Mouse (Mus musculus) stomach, postnatal 0 days (tissue): ENCODE data around the gene Zfhx3. TPM values are rescaled to one million over a fixed set of nuclear protein-coding genes. Genes with fewer than 3 reads are reported as not detected.

ENCODE experiments used
- ATAC-seq: fragments of 200-750 bp; cut with Nextera tagmentation; 2 replicates; pipeline ENCODE4 v1.8.0; 2017; ENCODE audit not compliant: low FRiP score, low TSS enrichment
- DNase-seq: peaks from one replicate; pipeline ENCODE4 v3.0.0-alpha.2; 2016; ENCODE audit warnings: low spot score
- H3K27ac ChIP-seq: fragments of 300-500 bp; sonication (generic); replicated peaks from 2 replicates; pipeline ENCODE4 v1.5.1; 2014; ENCODE audit warnings: mild to moderate bottlenecking, control low read depth
- H3K27me3 ChIP-seq: fragments of 300-500 bp; sonication (generic); 2 replicates; pipeline ENCODE4 v1.6.1; 2014; ENCODE audit warnings: low read length; ENCODE audit not compliant: control insufficient read depth, insufficient read depth
- H3K36me3 ChIP-seq: fragments of 300-500 bp; sonication (generic); 2 replicates; pipeline ENCODE4 v1.6.1; 2014; ENCODE audit warnings: low read length, mixed read lengths; ENCODE audit not compliant: control insufficient read depth, insufficient read depth
- H3K4me1 ChIP-seq: fragments of 300-500 bp; sonication (generic); replicated peaks from 2 replicates; pipeline ENCODE4 v1.6.1; 2014; ENCODE audit warnings: antibody characterized with exemption; ENCODE audit not compliant: control insufficient read depth, insufficient read depth
- H3K4me2 ChIP-seq: fragments of 300-500 bp; sonication (generic); replicated peaks from 2 replicates; pipeline ENCODE4 v1.6.1; 2014; ENCODE audit warnings: low read depth, mild to moderate bottlenecking, control low read depth, moderate library complexity
- H3K4me3 ChIP-seq: fragments of 300-500 bp; sonication (generic); 2 replicates; pipeline ENCODE4 v1.5.1; 2014; ENCODE audit warnings: low read depth, low read length, control low read depth
- H3K9ac ChIP-seq: fragments of 300-500 bp; sonication (generic); 2 replicates; pipeline ENCODE4 v1.6.1; 2014; ENCODE audit warnings: mild to moderate bottlenecking, low read length, control low read depth, mixed read lengths
- H3K9me3 ChIP-seq: fragments of 300-500 bp; sonication (generic); 2 replicates; pipeline ENCODE4 v1.6.1; 2016; ENCODE audit warnings: low read length; ENCODE audit not compliant: control insufficient read depth
- CTCF ChIP-seq: IDR thresholded peaks from 2 replicates; pipeline ENCODE4 v1.5.1; 2016; ENCODE audit warnings: antibody characterized with exemption, low read depth, mild to moderate bottlenecking, moderate library complexity
- EP300 ChIP-seq: optimal IDR thresholded peaks from 2 replicates; pipeline ENCODE3; 2016; ENCODE audit warnings: antibody characterized with exemption
- WGBS: fragments of 180-500 bp; shearing (Covaris S2); extraction: QIAGEN DNeasy Blood & Tissue Kit; methylation state at CpG from one replicate; pipeline ENCODE4 v1.1.7; 2014; 5-methylcytosine and 5-hydroxymethylcytosine counted together
- polyA plus RNA-seq: library from polyadenylated mRNA; unstranded; fragments of >200 nt; fragmentation: Nextera tagmentation; extraction: Ambion mirVana; gene quantifications from 2 replicates; pipeline ENCODE4 v1.2.1, GENCODE M21; 2015

The Zfhx3 gene
- polyA plus RNA-seq, 1 experiment from 2014 or later, result 4.6 TPM

GRCm38 (mm10) chr8:108712607-108713006 is 770.2 kb downstream of the Zfhx3 start:
- no peak for DNase-seq
- Histone ChIP-seq H3K9me3 (no peaks in the 10 kb centered on the region), H3K27me3 (no peaks in the 10 kb centered on the region), H3K36me3 (no peaks in the 10 kb centered on the region), H3K4me3 (no peak overlapping the region), H3K4me2 (peak overlapping the region; percentile 49), H3K9ac (peak overlapping the region; percentile 50; the same call in 1 of the 2 replicates), H3K27ac (peak overlapping the region; percentile 84), H3K4me1 (peaks cover 17% of the 10 kb centered on the region)
- no peak for TF ChIP-seq EP300
- TF ChIP-seq CTCF, result no peak
- WGBS, result 43% methylated on average over 4 of the region's 4 CpGs
- no peak for ATAC-seq

GRCm38 (mm10) chr8:108713346-108714142 is 771.1 kb downstream of the Zfhx3 start:
- peaks cover 21% of the 10 kb centered on the region for H3K4me1 ChIP-seq
- 34% methylated on average over 19 of the region's 19 CpGs for WGBS
- peak overlapping the region; percentile 90; the same call in 1 of the 2 replicates for H3K9ac ChIP-seq

GRCm38 (mm10) chr8:108714143-108714635 is 771.7 kb downstream of the Zfhx3 start:
- peak overlapping the region; percentile 90 for H3K9ac ChIP-seq
- no peak for DNase-seq
- 1% methylated on average over 21 of the region's 21 CpGs for WGBS
- H3K9me3 ChIP-seq, result no peaks in the 10 kb centered on the region
- peak overlapping the region; percentile 81 for H3K4me3 ChIP-seq
- H3K4me2 ChIP-seq, result peak overlapping the region; percentile 98
- peak; percentile 27 for ATAC-seq
- TF ChIP-seq CTCF (no peak), EP300 (no peak)
- H3K27ac ChIP-seq, result peak overlapping the region; percentile 96
- peaks cover 17% of the 10 kb centered on the region for H3K4me1 ChIP-seq
- H3K36me3 ChIP-seq, result no peaks in the 10 kb centered on the region
- no peaks in the 10 kb centered on the region for H3K27me3 ChIP-seq

More at GRCm38 (mm10) chr8:108713346-108714142, 771.1 kb downstream of the Zfhx3 start:
- Histone ChIP-seq H3K27me3 (no peaks in the 10 kb centered on the region), H3K9me3 (no peaks in the 10 kb centered on the region), H3K4me3 (peak overlapping the region; percentile 81), H3K27ac (peak overlapping the region; percentile 78), H3K36me3 (no peaks in the 10 kb centered on the region), H3K4me2 (peak overlapping the region; percentile 98)
- DNase-seq (no peak), ATAC-seq (no peak)
- TF ChIP-seq CTCF, result no peak
- TF ChIP-seq EP300, result no peak

GRCm38 (mm10) chr8:108714636-108715415 is 772.4 kb downstream of the Zfhx3 start:
- WGBS, result under 1% methylated on average over 41 of the region's 84 CpGs
- Histone ChIP-seq H3K9me3 (no peaks in the 10 kb centered on the region), H3K4me1 (peaks cover 15% of the 10 kb centered on the region), H3K4me3 (peak overlapping the region; percentile 81), H3K9ac (peak overlapping the region; percentile 90), H3K27me3 (no peaks in the 10 kb centered on the region), H3K4me2 (peak overlapping the region; percentile 98), H3K27ac (peak overlapping the region; percentile 96), H3K36me3 (no peaks in the 10 kb centered on the region)
- TF ChIP-seq EP300 (no peak), CTCF (peak; percentile 48)
- ATAC-seq (peak; percentile 84), DNase-seq (peak; percentile 84)

- TF ChIP-seq CTCF (no peak), EP300 (no peak)
- ATAC-seq (no peak), DNase-seq (no peak)
- Histone ChIP-seq H3K27me3 (no peaks in the 10 kb centered on the region), H3K4me2 (peak overlapping the region; percentile 98), H3K9me3 (no peaks in the 10 kb centered on the region), H3K9ac (peak overlapping the region; percentile 90), H3K36me3 (no peaks in the 10 kb centered on the region), H3K4me3 (peak overlapping the region; percentile 81), H3K27ac (peak overlapping the region; percentile 96), H3K4me1 (peaks cover 14% of the 10 kb centered on the region)
- WGBS, result 16% methylated on average over 10 of the region's 11 CpGs
Measured at GRCm38 (mm10) chr8:108715416-108715948, 773.0 kb downstream of the Zfhx3 start.
